Mouse (Mus musculus): ENCODE data around the gene Gsto1. TPM values are rescaled to one million over a fixed set of nuclear protein-coding genes. Genes with fewer than 3 reads are reported as not detected.
A peak's percentile ranks its signal among the peaks of the same experiment; 100 is the strongest.
"Not testable (repeated sequence)": the region's sequence is repeated elsewhere in the genome, so short reads cannot be mapped to it uniquely, and the experiment has no call there.

Gene Gsto1
- polyA plus RNA-seq, 1 experiment from 2014 or later, result 110 TPM

GRCm38 (mm10) chr19:47834614-47835013, 20.2 kb upstream of the Gsto1 start:
- WGBS, result 87% methylated on average over 5 of the region's 5 CpGs
- no peak overlapping the region for H3K27ac ChIP-seq (replicated peaks)
- peaks cover 8% of the 10 kb centered on the region; the same call in 1 of the 2 replicates for H3K4me1 ChIP-seq
- ATAC-seq (replicated peaks), result no peak
- no peak overlapping the region for H3K4me3 ChIP-seq
- H3K9ac ChIP-seq (replicated peaks), result no peak overlapping the region
- H3K4me2 ChIP-seq (replicated peaks), result no peak overlapping the region
- no peaks in the 10 kb centered on the region for H3K9me3 ChIP-seq
- H3K36me3 ChIP-seq, result no peaks in the 10 kb centered on the region
- no peaks in the 10 kb centered on the region for H3K27me3 ChIP-seq

GRCm38 (mm10) chr19:47835776-47836175, 19.0 kb upstream of the Gsto1 start:
- Histone ChIP-seq H3K9ac (replicated peaks) (no peak overlapping the region), H3K9me3 (no peaks in the 10 kb centered on the region), H3K36me3 (no peaks in the 10 kb centered on the region), H3K4me3 (no peak overlapping the region), H3K27ac (replicated peaks) (no peak overlapping the region), H3K27me3 (no peaks in the 10 kb centered on the region), H3K4me2 (replicated peaks) (no peak overlapping the region), H3K4me1 (peaks cover 8% of the 10 kb centered on the region; the same call in 1 of the 2 replicates)
- 85% methylated on average over 7 of the region's 7 CpGs for WGBS
- ATAC-seq (replicated peaks), result no peak

GRCm38 (mm10) chr19:47836701-47837526, 17.9 kb upstream of the Gsto1 start:
- Histone ChIP-seq H3K4me3 (peak overlapping the region; percentile 52), H3K27ac (replicated peaks) (no peak overlapping the region), H3K4me2 (replicated peaks) (peak overlapping the region; percentile 92), H3K9me3 (no peaks in the 10 kb centered on the region), H3K36me3 (no peaks in the 10 kb centered on the region), H3K27me3 (no peaks in the 10 kb centered on the region), H3K9ac (replicated peaks) (peak overlapping the region; percentile 48), H3K4me1 (peaks cover 8% of the 10 kb centered on the region; the same call in 1 of the 2 replicates)
- ATAC-seq (replicated peaks), result peak; percentile 97
- 4% methylated on average over 49 of the region's 49 CpGs for WGBS

GRCm38 (mm10) chr19:47837527-47837901, 17.3 kb upstream of the Gsto1 start:
- Histone ChIP-seq H3K27me3 (no peaks in the 10 kb centered on the region), H3K27ac (replicated peaks) (no peak overlapping the region), H3K4me2 (replicated peaks) (peak overlapping the region; percentile 92), H3K4me1 (peaks cover 8% of the 10 kb centered on the region; the same call in 1 of the 2 replicates), H3K9me3 (no peaks in the 10 kb centered on the region), H3K9ac (replicated peaks) (peak overlapping the region; percentile 48), H3K36me3 (no peaks in the 10 kb centered on the region), H3K4me3 (peak overlapping the region; percentile 52)
- WGBS, result 0% methylated on average over 6 of the region's 6 CpGs
- ATAC-seq (replicated peaks), result peak; percentile 69

- not testable (repeated sequence) for H3K9ac ChIP-seq (replicated peaks); H3K27ac ChIP-seq (replicated peaks); H3K4me3 ChIP-seq; H3K4me1 ChIP-seq; ATAC-seq (replicated peaks); H3K4me2 ChIP-seq (replicated peaks); H3K27me3 ChIP-seq; H3K9me3 ChIP-seq; H3K36me3 ChIP-seq
- 91% methylated on average over 15 of the region's 15 CpGs for WGBS
Measured at GRCm38 (mm10) chr19:47841234-47841633, 13.5 kb upstream of the Gsto1 start.

GRCm38 (mm10) chr19:47849735-47850134, 5.0 kb upstream of the Gsto1 start:
- Histone ChIP-seq H3K27me3 (0 out of 2 replicates have a peak, but pooled peaks cover 3% of the 10 kb centered on the region), H3K9me3 (no peaks in the 10 kb centered on the region), H3K9ac (replicated peaks) (no peak overlapping the region), H3K27ac (replicated peaks) (no peak overlapping the region), H3K4me2 (replicated peaks) (no peak overlapping the region), H3K4me1 (peaks cover 7% of the 10 kb centered on the region), H3K4me3 (no peak overlapping the region), H3K36me3 (no peaks in the 10 kb centered on the region)
- WGBS, result 91% methylated on average over 3 of the region's 3 CpGs
- ATAC-seq (replicated peaks), result no peak

- H3K27ac ChIP-seq (replicated peaks); H3K27me3 ChIP-seq; H3K4me3 ChIP-seq; H3K36me3 ChIP-seq; ATAC-seq (replicated peaks); H3K9me3 ChIP-seq; H3K9ac ChIP-seq (replicated peaks); H3K4me2 ChIP-seq (replicated peaks): not testable (repeated sequence)
- H3K4me1 ChIP-seq, result peaks cover 15% of the 10 kb centered on the region
- 86% methylated on average over 3 of the region's 3 CpGs for WGBS
Measured at GRCm38 (mm10) chr19:47852131-47852530, 2.6 kb upstream of the Gsto1 start.

GRCm38 (mm10) chr19:47853053-47853452, 1.7 kb upstream of the Gsto1 start:
- Histone ChIP-seq H3K9me3 (no peaks in the 10 kb centered on the region), H3K27me3 (0 out of 2 replicates have a peak, but pooled peaks cover 3% of the 10 kb centered on the region), H3K36me3 (no peaks in the 10 kb centered on the region), H3K9ac (replicated peaks) (no peak overlapping the region), H3K4me2 (replicated peaks) (no peak overlapping the region), H3K4me1 (peaks cover 15% of the 10 kb centered on the region), H3K27ac (replicated peaks) (no peak overlapping the region), H3K4me3 (no peak overlapping the region)
- ATAC-seq (replicated peaks), result no peak
- WGBS, result 89% methylated on average over 3 of the region's 3 CpGs

GRCm38 (mm10) chr19:47853951-47854795, 597 bp upstream of the Gsto1 start:
- H3K9ac ChIP-seq (replicated peaks), result peak overlapping the region; percentile 81
- 0 out of 2 replicates have a peak, but pooled peaks cover 3% of the 10 kb centered on the region for H3K27me3 ChIP-seq
- H3K9me3 ChIP-seq, result no peaks in the 10 kb centered on the region
- no peak overlapping the region for H3K27ac ChIP-seq (replicated peaks)
- H3K36me3 ChIP-seq, result no peaks in the 10 kb centered on the region
- WGBS, result 20% methylated on average over 13 of the region's 13 CpGs
- peaks cover 15% of the 10 kb centered on the region for H3K4me1 ChIP-seq
- peak overlapping the region; percentile 99 for H3K4me2 ChIP-seq (replicated peaks)
- ATAC-seq (replicated peaks), result peak; percentile 72
- peak overlapping the region; percentile 70 for H3K4me3 ChIP-seq

- no peak for ATAC-seq (replicated peaks)
- Histone ChIP-seq H3K9ac (replicated peaks) (no peak overlapping the region), H3K9me3 (no peaks in the 10 kb centered on the region), H3K4me2 (replicated peaks) (no peak overlapping the region), H3K36me3 (peaks cover 4% of the 10 kb centered on the region; the same call in 1 of the 2 replicates), H3K4me3 (no peak overlapping the region), H3K27ac (replicated peaks) (no peak overlapping the region), H3K4me1 (peaks cover 15% of the 10 kb centered on the region), H3K27me3 (no peaks in the 10 kb centered on the region)
- WGBS, result 82% methylated on average over 18 of the region's 18 CpGs
Measured at GRCm38 (mm10) chr19:47857957-47858942, 3.5 kb downstream of the Gsto1 start.

- Histone ChIP-seq H3K4me2 (replicated peaks) (no peak overlapping the region), H3K27me3 (no peaks in the 10 kb centered on the region), H3K36me3 (peaks cover 4% of the 10 kb centered on the region; the same call in 1 of the 2 replicates), H3K27ac (replicated peaks) (no peak overlapping the region), H3K9me3 (no peaks in the 10 kb centered on the region), H3K9ac (replicated peaks) (no peak overlapping the region), H3K4me3 (no peak overlapping the region), H3K4me1 (peaks cover 13% of the 10 kb centered on the region)
- WGBS, result 95% methylated on average over 8 of the region's 8 CpGs
- no peak for ATAC-seq (replicated peaks)
Measured at GRCm38 (mm10) chr19:47859180-47859579, 4.4 kb downstream of the Gsto1 start.

Measured in forebrain, embryonic 15.5 days (tissue).